Mouse (Mus musculus): ENCODE measurements around the gene Xcl1. TPM values are rescaled to one million over a fixed set of nuclear protein-coding genes. Genes with fewer than 3 reads are reported as not detected.

Gene Xcl1
- total RNA-seq, 2 experiments from 2014 or later: 2.8 TPM; not detected in 1

GRCm38 (mm10) chr1:164930006-164930405 lies 5.3 kb downstream of the Xcl1 start:
- ATAC-seq (replicated peaks; ENCODE audit: low FRiP score, poor library complexity, severe bottlenecking): no peak

DNA sequence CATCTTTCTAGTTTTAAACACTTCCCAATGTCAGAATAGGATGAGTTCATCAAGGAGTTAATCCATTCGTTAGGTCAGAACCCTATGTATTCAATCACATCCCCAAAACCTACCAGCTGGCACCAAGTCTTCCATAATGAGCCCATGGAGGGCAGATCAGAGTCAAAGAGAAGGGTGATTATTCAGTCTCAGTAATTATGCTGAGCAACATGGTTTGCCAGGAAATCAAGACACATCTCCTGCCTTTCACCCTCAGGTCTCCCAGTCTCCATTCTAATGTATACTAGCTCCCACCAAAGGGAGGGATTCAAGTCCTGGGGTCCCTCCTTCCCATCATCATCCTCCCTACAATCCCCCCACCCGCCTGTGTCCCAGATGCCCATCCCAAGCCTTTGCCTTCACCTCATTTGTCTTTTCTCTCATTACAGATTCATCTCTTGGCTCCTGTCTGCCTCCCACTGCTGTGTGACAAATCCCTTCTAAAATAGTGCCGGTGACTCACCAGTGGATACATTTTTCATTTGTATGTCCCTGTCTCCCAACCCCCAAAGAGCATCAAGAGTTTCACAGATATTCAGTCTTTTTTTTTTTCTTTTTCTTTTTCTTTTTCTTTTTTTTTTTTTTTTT lies 8.7 kb downstream of the Xcl1 start:
- ATAC-seq (replicated peaks; ENCODE audit: low FRiP score, poor library complexity, severe bottlenecking): no peak

DNA sequence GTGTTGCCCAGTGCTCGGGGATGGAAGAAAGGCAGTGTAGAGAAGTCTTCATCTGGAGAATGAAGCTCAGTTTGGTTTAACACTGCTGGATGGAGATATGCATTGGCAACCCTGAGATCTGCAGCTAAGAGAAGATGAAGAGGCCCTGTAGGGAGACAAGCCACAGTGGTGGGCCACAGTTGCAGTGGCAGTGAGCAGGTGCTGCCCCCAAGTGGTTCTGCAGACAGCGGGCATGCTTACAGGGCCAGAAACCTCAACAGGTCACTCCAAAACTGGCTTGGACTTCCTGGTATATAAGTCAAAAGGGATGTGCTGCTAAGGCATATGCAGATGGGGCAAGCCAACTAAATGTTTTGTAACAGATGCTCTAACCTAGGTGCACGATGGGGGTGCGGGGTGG lies 30.3 kb downstream of the Xcl1 start:
- ATAC-seq (replicated peaks; ENCODE audit: low FRiP score, poor library complexity, severe bottlenecking): no peak

DNA sequence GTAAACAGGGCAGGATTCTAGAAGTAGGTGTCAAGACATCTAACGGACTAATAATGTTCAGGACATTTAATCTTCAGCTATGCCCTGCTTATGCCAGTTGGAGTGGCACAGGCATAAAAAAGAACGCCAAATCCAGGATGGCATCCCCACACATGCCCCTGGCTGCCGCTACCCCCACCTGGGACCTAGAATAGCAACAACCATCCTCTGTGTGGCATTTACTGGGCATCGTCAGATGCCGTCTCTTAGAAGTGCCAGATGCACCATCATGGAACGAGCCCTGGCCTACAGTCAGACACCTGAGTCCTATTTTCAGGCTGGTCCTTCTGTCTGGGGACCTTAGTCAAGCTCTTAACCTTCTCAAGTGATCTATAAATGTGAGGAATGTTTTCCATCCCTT lies 34.6 kb downstream of the Xcl1 start:
- ATAC-seq (replicated peaks; ENCODE audit: low FRiP score, poor library complexity, severe bottlenecking): no peak

- ATAC-seq (replicated peaks; ENCODE audit: low FRiP score, poor library complexity, severe bottlenecking): no peak
These were observed 35.1 kb downstream of the Xcl1 start for GRCm38 (mm10) chr1:164900226-164900625.

- no peak for ATAC-seq (replicated peaks; ENCODE audit: low FRiP score, poor library complexity, severe bottlenecking)
These were observed 35.8 kb downstream of the Xcl1 start for GRCm38 (mm10) chr1:164899506-164899905.

DNA sequence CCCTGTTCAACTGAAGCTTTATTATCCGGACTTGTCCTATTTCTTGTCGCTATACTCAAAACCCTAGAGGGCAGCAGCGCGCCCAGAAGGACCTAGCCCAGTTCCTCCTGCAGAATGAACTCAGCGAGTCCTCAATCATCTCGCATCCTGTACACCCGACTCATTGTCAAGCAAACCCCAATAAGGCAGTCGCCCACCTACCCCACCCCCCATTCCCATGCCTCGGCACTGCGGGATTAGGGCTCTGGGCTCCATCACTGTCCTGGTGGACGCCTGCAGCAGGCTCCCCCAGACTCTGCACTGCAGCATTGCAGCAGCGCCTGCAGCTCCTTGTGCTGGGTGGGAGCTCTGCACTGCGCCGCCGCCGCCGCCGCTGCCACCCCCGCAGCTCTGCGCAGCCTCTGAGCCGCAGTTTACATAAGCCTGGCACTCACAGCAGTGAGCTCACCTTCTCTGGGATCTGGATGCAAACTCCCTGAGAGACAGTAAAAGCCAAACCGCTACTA lies 36.4 kb downstream of the Xcl1 start:
- ATAC-seq (replicated peaks; ENCODE audit: low FRiP score, poor library complexity, severe bottlenecking): no peak

DNA sequence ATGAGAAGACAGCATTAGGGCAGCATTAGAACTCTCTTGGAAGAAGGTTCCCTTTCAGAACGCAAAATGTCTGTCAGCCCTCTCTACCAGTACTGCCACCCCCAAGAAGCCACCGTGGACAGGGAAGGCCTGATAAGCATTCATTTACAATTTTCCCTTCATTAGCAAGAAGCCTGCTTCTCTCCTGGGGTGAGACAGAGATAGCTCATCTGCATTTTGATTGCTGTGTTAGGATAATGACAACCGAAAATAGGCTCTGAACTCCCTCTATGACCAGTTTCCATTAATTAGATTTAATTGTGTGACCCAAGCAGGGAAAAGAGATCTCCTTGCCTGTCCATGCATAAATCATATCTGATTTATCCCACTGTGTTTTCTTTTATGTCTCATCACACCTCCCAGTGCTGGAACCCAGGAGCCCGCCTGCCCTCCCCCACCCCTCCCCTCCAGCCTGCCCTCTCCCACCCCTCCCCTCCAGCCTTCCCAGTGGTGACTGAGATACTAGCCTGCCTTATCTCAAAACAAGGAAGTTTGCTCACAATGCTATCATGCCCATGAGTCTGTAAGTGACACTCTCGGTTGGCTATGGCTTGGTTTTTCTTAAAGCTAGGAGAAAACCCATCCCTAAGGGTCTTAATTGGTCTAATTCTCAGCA lies 38.0 kb downstream of the Xcl1 start:
- no peak for ATAC-seq (replicated peaks; ENCODE audit: low FRiP score, poor library complexity, severe bottlenecking)

DNA sequence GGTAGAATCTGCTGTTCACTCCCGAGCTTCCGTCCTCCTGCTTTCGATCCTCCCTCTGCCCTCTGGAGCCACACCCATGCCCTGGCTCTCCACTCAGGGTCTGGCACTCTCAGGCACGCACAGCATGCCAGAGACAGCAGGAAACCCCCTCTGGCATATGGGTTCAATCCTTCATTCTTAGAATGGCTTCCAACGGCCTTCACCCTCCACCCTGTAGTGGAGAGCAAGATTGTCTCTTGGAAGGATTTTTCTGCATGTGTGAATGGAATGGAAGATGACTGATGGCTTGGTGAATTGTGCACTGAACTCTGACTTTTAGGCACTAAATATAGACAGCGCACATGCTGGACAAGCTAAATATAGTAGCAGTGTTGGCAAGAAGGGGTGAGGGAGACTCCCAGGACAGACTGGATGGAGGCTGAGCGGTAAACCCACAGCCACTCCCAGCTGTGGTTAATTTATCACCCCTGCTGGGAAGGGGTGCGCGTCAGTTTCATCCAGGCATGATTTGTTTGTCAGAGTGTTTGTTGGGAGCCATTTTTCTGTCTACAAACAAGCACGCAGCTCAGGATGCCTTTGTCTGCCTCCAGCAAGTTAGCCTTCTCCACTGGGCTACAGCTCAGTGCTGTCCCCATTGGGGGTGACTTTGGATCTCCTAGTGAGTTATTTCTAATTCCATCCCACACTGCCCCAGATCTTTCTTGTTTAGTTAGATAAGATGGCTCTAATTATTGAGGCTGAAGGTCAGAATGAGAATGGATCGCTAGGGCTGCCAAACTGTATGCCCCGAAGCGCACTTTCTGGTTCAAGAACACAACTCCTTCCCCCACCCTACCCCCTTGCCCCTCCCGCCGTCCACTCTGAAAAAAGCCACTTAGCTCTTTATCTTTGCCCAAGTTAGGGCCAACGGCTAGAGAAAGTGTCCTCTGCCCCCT lies 38.8 kb downstream of the Xcl1 start:
- ATAC-seq (replicated peaks; ENCODE audit: low FRiP score, poor library complexity, severe bottlenecking): no peak

GRCm38 (mm10) chr1:164895806-164896205 lies 39.5 kb downstream of the Xcl1 start:
- ATAC-seq (replicated peaks; ENCODE audit: low FRiP score, poor library complexity, severe bottlenecking): no peak

DNA sequence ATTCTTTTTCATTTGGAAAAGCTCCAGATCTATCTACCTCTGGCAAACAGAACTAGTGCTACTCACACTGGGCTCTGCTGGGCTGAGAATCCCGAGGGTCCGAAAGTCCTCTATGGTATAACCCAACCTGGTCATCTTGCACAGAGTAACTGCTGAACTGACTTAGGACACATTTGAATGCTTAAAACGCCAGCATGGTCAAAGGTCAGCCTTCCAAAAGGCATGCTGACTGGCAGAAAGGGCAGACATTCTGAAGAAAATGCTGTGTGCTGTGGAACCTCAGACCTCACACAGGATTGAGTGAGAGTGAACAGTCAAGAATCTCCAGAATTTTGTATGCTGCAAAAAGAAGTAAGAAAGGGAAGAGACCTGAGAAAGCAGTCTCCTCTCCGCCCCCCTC lies 45.0 kb downstream of the Xcl1 start:
- no peak for ATAC-seq (replicated peaks; ENCODE audit: low FRiP score, poor library complexity, severe bottlenecking)

GRCm38 (mm10) chr1:164888563-164888962 lies 46.8 kb downstream of the Xcl1 start:
- no peak for ATAC-seq (replicated peaks; ENCODE audit: low FRiP score, poor library complexity, severe bottlenecking)

DNA sequence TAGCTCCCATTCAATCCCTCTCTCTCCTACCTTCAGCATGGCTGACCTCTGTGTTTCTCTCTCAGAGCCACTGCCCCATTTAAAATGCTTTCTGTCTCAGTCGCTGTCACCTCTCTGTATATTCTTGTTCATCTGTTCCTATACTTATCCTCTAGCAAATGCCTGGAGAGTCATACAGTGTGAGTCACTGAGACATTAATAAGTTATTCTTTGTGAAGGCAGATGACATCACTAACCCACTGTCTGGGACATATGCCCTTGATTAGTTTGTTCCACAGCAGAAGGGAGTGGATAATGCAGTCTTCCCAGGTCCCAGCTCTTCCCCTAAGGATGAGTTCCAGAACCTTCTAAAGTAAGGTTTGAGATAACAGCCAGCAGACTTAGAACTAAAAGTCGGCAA lies 47.6 kb downstream of the Xcl1 start:
- no peak for ATAC-seq (replicated peaks; ENCODE audit: low FRiP score, poor library complexity, severe bottlenecking)

- ATAC-seq (replicated peaks; ENCODE audit: low FRiP score, poor library complexity, severe bottlenecking): no peak
These were observed 53.4 kb downstream of the Xcl1 start for GRCm38 (mm10) chr1:164881891-164882290.

Other genes starting within 250 kb of the Xcl1 start
- not detected in 2 replicates for gene Dpt, start 138.9 kb downstream of the Xcl1 start, total RNA-seq (2015; ENCODE audit: low replicate concordance)
- not detected in 2 replicates for gene Dpt, start 138.9 kb downstream of the Xcl1 start, total RNA-seq (2017; ENCODE audit: low replicate concordance)
- not detected in 2 replicates for gene Tbx19, start 225.2 kb upstream of the Xcl1 start, total RNA-seq (2015; ENCODE audit: low replicate concordance)
- gene Tbx19, start 225.2 kb upstream of the Xcl1 start, total RNA-seq (2017; ENCODE audit: low replicate concordance): not detected in 2 replicates

All from erythroblast, adult 5-6 weeks (primary cell).